Mouse (Mus musculus): ENCODE measurements around the gene 2010111I01Rik. TPM values are rescaled to one million over a fixed set of nuclear protein-coding genes. Genes with fewer than 3 reads are reported as not detected.

The 2010111I01Rik gene
- polyA plus RNA-seq, 1 experiment = 117 TPM

- no peaks in the 10 kb centered on the region for H3K4me1 ChIP-seq (ENCODE audit: control insufficient read depth, insufficient read depth, low read length)
- no peak overlapping the region for H3K4me3 ChIP-seq (ENCODE audit: insufficient read depth, low read length)
- no peak overlapping the region for H3K27ac ChIP-seq (ENCODE audit: insufficient read depth, low read length)
- no peak for TF ChIP-seq POLR2A (IDR thresholded peaks at IDR 0.05; ENCODE audit: extremely low read depth, insufficient read depth, low read length)
- no peak for TF ChIP-seq CTCF (IDR thresholded peaks at IDR 0.05; ENCODE audit: extremely low read depth, insufficient read depth, low read length)
Observed at GRCm38 (mm10) chr13:62929766-62930389, 34.8 kb upstream of the 2010111I01Rik start.

- Histone ChIP-seq H3K4me3 (ENCODE audit: insufficient read depth, low read length) (no peak overlapping the region), H3K27ac (ENCODE audit: insufficient read depth, low read length) (no peak overlapping the region), H3K4me1 (ENCODE audit: control insufficient read depth, insufficient read depth, low read length) (no peaks in the 10 kb centered on the region)
- no peak for TF ChIP-seq POLR2A (IDR thresholded peaks at IDR 0.05; ENCODE audit: extremely low read depth, insufficient read depth, low read length)
Observed at GRCm38 (mm10) chr13:62932452-62932851, 32.2 kb upstream of the 2010111I01Rik start.

DNA sequence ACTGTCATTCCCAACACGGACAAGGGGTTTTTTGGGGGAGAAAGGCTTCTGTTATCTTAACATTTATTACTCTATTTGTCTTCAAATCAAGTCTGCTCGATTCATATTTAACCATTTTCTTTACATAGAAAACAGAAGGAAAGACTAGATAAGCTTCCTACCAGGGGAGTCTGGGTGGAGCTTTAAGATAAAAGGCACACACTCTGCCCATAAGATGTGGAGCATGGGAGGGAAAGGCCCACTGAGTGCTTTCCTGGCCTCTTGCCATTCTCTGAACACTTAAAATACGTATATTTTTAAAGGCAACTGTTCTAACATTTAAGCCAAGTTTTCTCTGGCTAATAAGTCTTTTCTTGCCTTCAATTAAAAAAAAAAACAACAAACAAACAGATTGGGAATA, 25.3 kb upstream of the 2010111I01Rik start:
- peaks cover 4% of the 10 kb centered on the region for H3K4me1 ChIP-seq (ENCODE audit: control insufficient read depth, insufficient read depth, low read length)
- no peak overlapping the region for H3K4me3 ChIP-seq (ENCODE audit: insufficient read depth, low read length)
- TF ChIP-seq CTCF (IDR thresholded peaks at IDR 0.05; ENCODE audit: extremely low read depth, insufficient read depth, low read length) = no peak
- TF ChIP-seq POLR2A (IDR thresholded peaks at IDR 0.05; ENCODE audit: extremely low read depth, insufficient read depth, low read length) = no peak
- H3K27ac ChIP-seq (ENCODE audit: insufficient read depth, low read length) = no peak overlapping the region

DNA sequence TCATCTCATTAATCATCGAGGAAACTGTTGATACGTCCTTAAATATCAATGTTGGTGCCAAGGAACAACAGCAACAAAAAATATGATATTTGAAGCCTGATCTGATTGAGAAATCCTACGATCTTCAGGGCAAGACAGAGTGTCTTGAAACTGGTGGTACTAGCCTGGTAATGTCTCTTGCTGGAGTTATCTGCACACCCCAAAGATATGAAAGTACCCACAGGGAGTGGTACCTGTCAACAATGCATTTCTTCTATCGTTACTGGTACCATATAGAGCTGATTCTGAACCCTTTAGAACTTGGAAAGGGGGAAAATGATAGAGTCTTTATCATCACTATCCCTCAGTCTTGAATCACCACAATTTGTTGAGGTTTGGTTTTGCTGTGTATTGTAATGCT, 24.9 kb upstream of the 2010111I01Rik start:
- no peak overlapping the region for H3K27ac ChIP-seq (ENCODE audit: insufficient read depth, low read length)
- no peak overlapping the region for H3K4me3 ChIP-seq (ENCODE audit: insufficient read depth, low read length)

GRCm38 (mm10) chr13:62940721-62941120, 24.0 kb upstream of the 2010111I01Rik start:
- Histone ChIP-seq H3K27ac (ENCODE audit: insufficient read depth, low read length) (no peak overlapping the region), H3K4me3 (ENCODE audit: insufficient read depth, low read length) (no peak overlapping the region), H3K4me1 (ENCODE audit: control insufficient read depth, insufficient read depth, low read length) (peaks cover 4% of the 10 kb centered on the region)
- no peak for TF ChIP-seq CTCF (IDR thresholded peaks at IDR 0.05; ENCODE audit: extremely low read depth, insufficient read depth, low read length)
- TF ChIP-seq POLR2A (IDR thresholded peaks at IDR 0.05; ENCODE audit: extremely low read depth, insufficient read depth, low read length) = no peak

More for the DNA sequence above, 24.9 kb upstream of the 2010111I01Rik start:
- TF ChIP-seq POLR2A (IDR thresholded peaks at IDR 0.05; ENCODE audit: extremely low read depth, insufficient read depth, low read length) (no peak), CTCF (IDR thresholded peaks at IDR 0.05; ENCODE audit: extremely low read depth, insufficient read depth, low read length) (no peak)
- H3K4me1 ChIP-seq (ENCODE audit: control insufficient read depth, insufficient read depth, low read length) = peaks cover 4% of the 10 kb centered on the region

DNA sequence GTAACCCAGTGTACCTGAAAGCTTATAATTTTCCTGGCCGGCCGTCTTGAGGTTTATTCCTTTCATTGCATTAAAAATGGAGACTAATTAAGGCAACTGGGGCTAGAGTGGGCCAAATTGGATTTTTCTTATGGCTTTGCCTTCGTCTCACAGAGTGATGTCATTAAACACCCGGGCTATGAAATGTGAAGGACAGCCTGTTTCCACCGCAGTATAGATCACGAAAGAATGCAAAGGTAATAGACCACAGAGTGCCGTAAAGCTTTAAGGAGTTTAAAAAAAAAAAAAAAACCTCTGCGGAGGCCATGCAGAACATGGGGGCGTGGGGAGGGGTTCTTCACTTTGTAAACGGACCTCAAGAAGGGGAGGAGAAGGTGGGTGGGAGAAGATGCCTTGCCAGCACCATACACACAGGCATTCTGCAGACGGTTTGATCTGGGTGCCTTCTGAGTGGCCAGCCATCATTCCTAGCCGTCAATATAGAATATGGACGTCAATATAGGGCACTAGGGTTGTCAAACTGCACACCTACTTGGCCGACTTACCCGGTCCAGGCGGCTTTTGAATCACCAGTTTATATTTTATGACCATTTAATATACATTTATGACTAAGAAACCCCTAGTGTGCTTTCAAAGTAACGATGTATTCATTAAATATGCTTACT, 23.2 kb upstream of the 2010111I01Rik start:
- TF ChIP-seq POLR2A (IDR thresholded peaks at IDR 0.05; ENCODE audit: extremely low read depth, insufficient read depth, low read length) (no peak), CTCF (IDR thresholded peaks at IDR 0.05; ENCODE audit: extremely low read depth, insufficient read depth, low read length) (no peak)
- no peak overlapping the region for H3K27ac ChIP-seq (ENCODE audit: insufficient read depth, low read length)
- no peak overlapping the region for H3K4me3 ChIP-seq (ENCODE audit: insufficient read depth, low read length)
- H3K4me1 ChIP-seq (ENCODE audit: control insufficient read depth, insufficient read depth, low read length) = peaks cover 4% of the 10 kb centered on the region

DNA sequence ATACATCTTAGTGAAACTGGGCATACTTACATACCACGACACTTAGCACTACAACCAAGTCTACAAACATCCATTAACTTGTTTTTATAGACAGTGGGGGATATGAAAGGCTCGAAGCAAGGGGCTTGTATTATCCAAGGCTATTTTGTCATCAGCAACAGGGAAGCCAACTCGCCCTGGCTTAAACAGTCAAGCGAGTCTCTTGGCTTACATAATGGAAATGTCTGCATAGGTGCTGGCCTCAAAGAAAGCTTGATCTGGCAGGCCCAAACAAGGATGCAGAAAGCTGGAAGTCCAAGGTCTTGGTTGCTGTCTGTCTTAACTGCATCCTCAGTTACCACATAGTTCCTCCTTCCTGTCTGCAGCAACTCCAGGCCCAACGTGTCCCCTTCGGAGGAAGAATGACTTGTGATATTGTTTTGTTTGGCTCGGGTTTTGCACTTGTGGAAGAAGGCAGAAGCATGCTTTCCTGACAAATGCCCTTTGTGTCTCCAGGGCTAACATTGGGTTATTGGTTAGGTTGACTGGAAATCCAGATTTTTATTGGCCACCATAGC, 21.3 kb upstream of the 2010111I01Rik start:
- Histone ChIP-seq H3K4me1 (ENCODE audit: control insufficient read depth, insufficient read depth, low read length) (peaks cover 4% of the 10 kb centered on the region), H3K27ac (ENCODE audit: insufficient read depth, low read length) (no peak overlapping the region), H3K4me3 (ENCODE audit: insufficient read depth, low read length) (no peak overlapping the region)
- no peak for TF ChIP-seq POLR2A (IDR thresholded peaks at IDR 0.05; ENCODE audit: extremely low read depth, insufficient read depth, low read length)
- no peak for TF ChIP-seq CTCF (IDR thresholded peaks at IDR 0.05; ENCODE audit: extremely low read depth, insufficient read depth, low read length)

DNA sequence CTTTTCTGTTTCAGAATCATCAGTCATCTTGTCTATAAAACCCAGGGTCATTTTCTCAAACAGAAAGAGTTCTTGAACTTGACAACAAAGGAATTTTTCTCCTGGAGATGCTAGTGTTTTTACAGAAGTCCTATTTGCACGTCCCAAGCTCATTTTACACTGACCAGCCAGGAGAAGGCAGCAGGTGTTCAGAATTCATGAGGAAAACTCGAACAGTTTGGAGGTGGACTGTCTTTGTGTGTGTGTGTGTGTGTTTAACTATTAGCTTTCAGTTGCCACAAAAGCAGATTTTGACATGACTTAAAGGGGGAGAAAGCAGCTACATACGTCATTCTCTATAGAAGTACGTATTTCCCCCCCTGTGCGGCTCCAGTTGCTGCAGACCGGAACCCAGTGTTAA, 20.6 kb upstream of the 2010111I01Rik start:
- peaks cover 4% of the 10 kb centered on the region for H3K4me1 ChIP-seq (ENCODE audit: control insufficient read depth, insufficient read depth, low read length)
- H3K27ac ChIP-seq (ENCODE audit: insufficient read depth, low read length) = no peak overlapping the region
- no peak overlapping the region for H3K4me3 ChIP-seq (ENCODE audit: insufficient read depth, low read length)
- TF ChIP-seq CTCF (IDR thresholded peaks at IDR 0.05; ENCODE audit: extremely low read depth, insufficient read depth, low read length) = peak; percentile 27; the same call in 1 of the 2 replicates
- TF ChIP-seq POLR2A (IDR thresholded peaks at IDR 0.05; ENCODE audit: extremely low read depth, insufficient read depth, low read length) = no peak

DNA sequence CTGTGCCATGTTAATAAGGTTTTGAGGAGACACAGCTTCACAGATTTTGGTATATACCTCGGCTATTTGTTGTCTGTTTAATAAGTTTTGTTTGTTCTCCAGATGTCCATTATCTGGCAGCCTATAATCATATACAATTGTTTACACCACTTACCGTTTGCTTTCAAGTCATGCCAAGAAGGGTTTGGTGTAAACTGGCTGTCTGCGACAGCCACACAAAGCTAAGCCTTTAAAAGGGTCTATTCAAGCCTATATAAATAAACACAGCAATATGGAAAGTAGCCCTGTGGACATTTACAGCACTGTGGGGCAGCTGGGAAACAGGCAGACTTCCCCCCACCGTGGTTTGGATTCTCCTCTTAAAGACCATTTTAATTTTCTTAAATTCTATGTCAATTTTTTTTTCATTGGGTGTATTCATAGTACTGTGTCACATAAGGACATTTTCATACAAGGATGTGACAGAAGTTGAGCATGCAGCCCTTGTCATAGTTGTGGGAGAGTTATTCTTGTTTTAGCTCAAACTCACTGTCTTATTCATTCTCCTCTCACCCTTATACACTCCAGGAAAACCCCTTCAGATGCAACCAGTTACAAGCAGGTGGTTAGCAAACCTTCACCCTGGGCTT, 15.0 kb upstream of the 2010111I01Rik start:
- no peak overlapping the region for H3K27ac ChIP-seq (ENCODE audit: insufficient read depth, low read length)
- TF ChIP-seq CTCF (IDR thresholded peaks at IDR 0.05; ENCODE audit: extremely low read depth, insufficient read depth, low read length) = no peak
- no peak for TF ChIP-seq POLR2A (IDR thresholded peaks at IDR 0.05; ENCODE audit: extremely low read depth, insufficient read depth, low read length)
- no peaks in the 10 kb centered on the region for H3K4me1 ChIP-seq (ENCODE audit: control insufficient read depth, insufficient read depth, low read length)
- no peak overlapping the region for H3K4me3 ChIP-seq (ENCODE audit: insufficient read depth, low read length)
